In the genomic region with DNA sequence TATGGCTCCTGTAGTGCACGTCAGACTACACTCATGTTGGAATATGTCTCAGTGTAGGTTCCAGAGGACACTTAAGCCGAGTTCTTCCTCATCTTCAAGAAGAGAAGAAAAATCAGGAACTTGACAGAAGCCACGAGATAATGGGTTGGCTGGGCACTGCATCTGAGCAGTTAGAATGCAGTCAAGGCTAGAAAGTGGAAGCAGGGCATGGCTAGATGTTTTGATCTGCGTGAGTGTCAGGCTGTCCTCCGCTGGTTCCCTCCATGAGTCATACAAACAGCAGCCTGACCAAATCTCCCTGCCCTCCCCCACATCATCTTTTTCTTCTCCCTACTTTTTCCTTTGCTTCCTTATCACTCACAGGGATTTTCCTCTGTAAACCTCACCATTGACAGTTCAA, we compare ENCODE assay signal across 16 mouse cellular contexts. TPM values are rescaled to one million over a fixed set of nuclear protein-coding genes. Genes with fewer than 3 reads are reported as not detected.
A peak's percentile ranks its signal among the peaks of the same experiment; 100 is the strongest.
DNase-seq lines count a peak whose midpoint lies in the region; ATAC-seq and TF ChIP-seq lines count a peak whose summit lies in the region.
"Had no signal": no experiment of that assay in that cellular context is flagged by ENCODE, and none has a peak within 500 bp of the region (broad histone marks: within the 10 kb centered on the region; RNA-seq: fewer than 3 reads in every experiment).

A gene (minus strand): TSS at position 195 of the 400 bp plus-strand sequence.

- DNase-seq in liver, adult 2 months (ENCODE audit: extremely low read depth, low read depth, low spot score), result peak; percentile 43
- DNase-seq in liver, embryonic 11.5 days (ENCODE audit: low spot score), result no peak
- peak; percentile 65 for DNase-seq in adrenal gland, adult 8-10 months
- DNase-seq in right cerebral cortex, postnatal 10 days (ENCODE audit: low spot score in 2 of 2), result no peak
- DNase-seq in spleen, adult 12 weeks (ENCODE audit: low spot score), result no peak
- DNase-seq: gastrocnemius, adult 2 months; kidney, postnatal 36 days; retina, postnatal 1 day had no signal

- no peaks in the 10 kb centered on the region for H3K79me2 ChIP-seq in liver, adult 2 months (ENCODE audit: control insufficient read depth, insufficient read depth, low read length)

- H3K4me2 ChIP-seq in liver, embryonic 11.5 days, result no peak within 1 kb of the TSS
- H3K4me2 ChIP-seq in intestine, embryonic 16.5 days (ENCODE audit: low read depth, low read length), result no peak within 1 kb of the TSS
- H3K4me2 ChIP-seq in kidney, embryonic 14.5 days (replicated peaks; ENCODE audit: low read depth, low read length), result no peak within 1 kb of the TSS
- H3K4me2 ChIP-seq: heart, embryonic 15.5 days; liver, embryonic 15.5 days had no signal

- ATAC-seq in liver, embryonic 11.5 days (replicated peaks; ENCODE audit: low FRiP score), result no peak
- ATAC-seq in intestine, embryonic 16.5 days, result no peak
- ATAC-seq in monocyte, adult 5-6 weeks (replicated peaks; ENCODE audit: insufficient number of reproducible peaks, low FRiP score, low TSS enrichment, poor library complexity, severe bottlenecking), result peak; percentile 83
- ATAC-seq in kidney, embryonic 14.5 days (ENCODE audit: low FRiP score, low TSS enrichment), result no peak
- ATAC-seq: hindbrain, postnatal 0 days had no signal

- H3K9ac ChIP-seq in liver, adult 2 months (ENCODE audit: low read depth, low read length), result no peak within 1 kb of the TSS
- no peak within 1 kb of the TSS for H3K9ac ChIP-seq in liver, embryonic 11.5 days (ENCODE audit: low read depth, low read length)
- no peak within 1 kb of the TSS for H3K9ac ChIP-seq in intestine, embryonic 16.5 days (ENCODE audit: low read depth, low read length)
- H3K9ac ChIP-seq in kidney, embryonic 14.5 days (ENCODE audit: low read depth, low read length), result no peak within 1 kb of the TSS
- H3K9ac ChIP-seq: heart, embryonic 15.5 days; liver, embryonic 15.5 days had no signal

- no peak within 1 kb of the TSS for H3K27ac ChIP-seq in liver, adult 2 months (replicated peaks; ENCODE audit: insufficient read depth, low read depth, low read length)
- H3K27ac ChIP-seq in liver, embryonic 11.5 days (ENCODE audit: low read depth, low read length), result no peak within 1 kb of the TSS; the same call in 1 of the 2 replicates
- no peak within 1 kb of the TSS for H3K27ac ChIP-seq in intestine, embryonic 16.5 days (ENCODE audit: low read length)
- H3K27ac ChIP-seq in kidney, embryonic 14.5 days (ENCODE audit: low read depth, low read length), result no peak within 1 kb of the TSS
- H3K27ac ChIP-seq: gastrocnemius, adult 2 months; heart, embryonic 15.5 days; hindbrain, postnatal 0 days; left cerebral cortex, adult 2 months; liver, embryonic 15.5 days had no signal

- no peak within 1 kb of the TSS for H3K4me3 ChIP-seq in liver, adult 2 months (ENCODE audit: insufficient read depth, low read depth, low read length)
- no peak within 1 kb of the TSS for H3K4me3 ChIP-seq in liver, embryonic 11.5 days (ENCODE audit: low read depth, low read length)
- H3K4me3 ChIP-seq in intestine, embryonic 16.5 days (ENCODE audit: low read length), result no peak within 1 kb of the TSS
- no peak within 1 kb of the TSS for H3K4me3 ChIP-seq in kidney, embryonic 14.5 days (ENCODE audit: low read length)
- H3K4me3 ChIP-seq: erythroblast, embryonic 14.5 days; gastrocnemius, adult 2 months; heart, embryonic 15.5 days; left cerebral cortex, adult 2 months; liver, embryonic 15.5 days had no signal

- TF ChIP-seq POLR2A in liver, adult 2 months (IDR thresholded peaks at IDR 0.05; ENCODE audit: extremely low read depth, insufficient read depth, low read length), result no peak

- H3K36me3 ChIP-seq in liver, adult 2 months (ENCODE audit: control insufficient read depth, insufficient read depth, low read length), result no peaks in the 10 kb centered on the region
- no peaks in the 10 kb centered on the region for H3K36me3 ChIP-seq in liver, embryonic 11.5 days (ENCODE audit: control insufficient read depth, insufficient read depth, low read length)
- H3K36me3 ChIP-seq in intestine, embryonic 16.5 days (ENCODE audit: control insufficient read depth, insufficient read depth, low read length), result no peaks in the 10 kb centered on the region
- H3K36me3 ChIP-seq in kidney, embryonic 14.5 days (ENCODE audit: control insufficient read depth, insufficient read depth, low read length), result no peaks in the 10 kb centered on the region
- H3K36me3 ChIP-seq: heart, embryonic 15.5 days; liver, embryonic 15.5 days had no signal

- H3K4me1 ChIP-seq in liver, adult 2 months (ENCODE audit: control insufficient read depth, insufficient read depth, low read length), result no peaks in the 10 kb centered on the region
- H3K4me1 ChIP-seq in liver, embryonic 11.5 days (replicated peaks; ENCODE audit: control insufficient read depth, insufficient read depth, low read length), result no peaks in the 10 kb centered on the region; the same call in 1 of the 2 replicates
- H3K4me1 ChIP-seq in intestine, embryonic 16.5 days (ENCODE audit: control insufficient read depth, insufficient read depth, low read length), result 0 out of 2 replicates have a peak, but pooled peaks cover 2% of the 10 kb centered on the region
- no peaks in the 10 kb centered on the region for H3K4me1 ChIP-seq in kidney, embryonic 14.5 days (ENCODE audit: control insufficient read depth, insufficient read depth, low read length)
- H3K4me1 ChIP-seq: heart, embryonic 15.5 days; liver, embryonic 15.5 days had no signal

- H3K9me3 ChIP-seq in liver, embryonic 11.5 days (ENCODE audit: control insufficient read depth, low read length), result no peaks in the 10 kb centered on the region
- no peaks in the 10 kb centered on the region for H3K9me3 ChIP-seq in intestine, embryonic 16.5 days (ENCODE audit: control insufficient read depth, low read length)
- H3K9me3 ChIP-seq in kidney, embryonic 14.5 days (ENCODE audit: control insufficient read depth, low read length), result no peaks in the 10 kb centered on the region
- H3K9me3 ChIP-seq: heart, embryonic 15.5 days; liver, embryonic 15.5 days had no signal

- no peak for TF ChIP-seq CTCF in liver, adult 2 months (IDR thresholded peaks at IDR 0.05; ENCODE audit: low read depth, low read length)

- WGBS in liver, adult 2 months, result 71% methylated on average over 5 of the region's 5 CpGs
- 36% methylated on average over 5 of the region's 5 CpGs for WGBS in liver, embryonic 11.5 days
- WGBS in intestine, embryonic 16.5 days, result 76% methylated on average over 5 of the region's 5 CpGs
- 80% methylated on average over 5 of the region's 5 CpGs for WGBS in kidney, embryonic 14.5 days

- H3K27me3 ChIP-seq in liver, adult 2 months (ENCODE audit: control insufficient read depth, insufficient read depth, low read length), result no peaks in the 10 kb centered on the region
- H3K27me3 ChIP-seq in liver, embryonic 11.5 days (replicated peaks; ENCODE audit: control insufficient read depth, insufficient read depth, low read length), result no peaks in the 10 kb centered on the region
- no peaks in the 10 kb centered on the region for H3K27me3 ChIP-seq in intestine, embryonic 16.5 days (replicated peaks; ENCODE audit: control insufficient read depth, insufficient read depth, low read length)
- no peaks in the 10 kb centered on the region for H3K27me3 ChIP-seq in kidney, embryonic 14.5 days (ENCODE audit: control insufficient read depth, insufficient read depth, low read length)
- H3K27me3 ChIP-seq: heart, embryonic 15.5 days; liver, embryonic 15.5 days had no signal

RNA-seq across cellular contexts. Expression of the gene that starts here (rescaled TPM):
- 2.1 and 2.3 TPM in 2 replicates for total RNA-seq in liver, adult 2 months (2014; rRNA removed)
- 0.77 and 1.2 TPM in 2 replicates for polyA plus RNA-seq in liver, adult 2 months (2012; rRNA removed)
- polyA plus RNA-seq in liver, embryonic 11.5 days (2014; fragmentation: Nextera tagmentation; extraction: Ambion mirVana), result 2.8 and 3.6 TPM in 2 replicates
- total RNA-seq in adrenal gland, adult 8-10 months (2022), result 10 to 100 TPM; 25.4 to 47.3 (median 37.8) TPM
- 10.4 and 12.1 TPM in 2 replicates for polyA plus RNA-seq in intestine, embryonic 16.5 days (2015; fragmentation: Nextera tagmentation; extraction: Ambion mirVana)
- total RNA-seq in monocyte, adult 5-6 weeks (2017), result 9.4 to 15.8 TPM (median 14.8 TPM) in 3 replicates
- polyA plus RNA-seq in kidney, embryonic 14.5 days (2014; fragmentation: Nextera tagmentation; extraction: Ambion mirVana), result 1.8 and 2.3 TPM in 2 replicates
- polyA plus RNA-seq: erythroblast, embryonic 14.5 days had no signal

Comparison
In these comparisons a context has a peak if more than half of its experiments do, and no peak if none do; other contexts are left out.
1. DNase-seq: peak in liver, adult 2 months (single experiment) and adrenal gland, adult 8-10 months (single experiment); none in liver, embryonic 11.5 days (single experiment), right cerebral cortex, postnatal 10 days (0 of 2) and spleen, adult 12 weeks (single experiment).